Mouse (Mus musculus) activated CD4-positive, CD25-positive, alpha-beta regulatory T cell, adult 4 months (primary cell): ENCODE data around the gene Aktip. TPM values are rescaled to one million over a fixed set of nuclear protein-coding genes. Genes with fewer than 3 reads are reported as not detected.

Experiments
- ATAC-seq: one replicate; pipeline ENCODE4 v1.8.0; 2017
- polyA plus RNA-seq, 2 experiments: library from polyadenylated mRNA; unstranded; fragments of 100-300 nt; shearing (Covaris generic); gene quantifications; one replicate each; pipeline ENCODE4 v1.2.1; 2017

The Aktip gene
- polyA plus RNA-seq, 2 experiments from 2014 or later, result 14.5 to 28.0 TPM

DNA sequence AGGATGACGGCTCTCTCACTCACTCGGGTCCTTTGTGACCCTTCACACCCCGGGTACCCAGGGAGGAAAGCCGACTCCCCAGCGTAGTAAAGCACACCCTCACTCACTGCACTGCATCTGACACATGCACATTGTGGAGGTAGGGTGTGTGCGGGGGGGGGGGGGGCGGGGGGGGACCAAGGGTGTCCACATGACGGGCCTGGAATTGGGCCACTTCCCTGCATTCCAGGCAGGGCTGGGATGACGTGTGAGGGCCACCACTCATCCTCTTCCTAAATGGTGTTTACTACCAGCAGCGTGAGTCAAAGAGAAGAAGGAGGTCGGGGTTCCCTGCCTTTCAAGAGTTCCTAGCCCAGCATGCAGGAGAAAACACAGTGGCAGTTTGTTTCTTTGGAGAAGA is 11.6 kb downstream of the Aktip start:
- no peak for ATAC-seq

DNA sequence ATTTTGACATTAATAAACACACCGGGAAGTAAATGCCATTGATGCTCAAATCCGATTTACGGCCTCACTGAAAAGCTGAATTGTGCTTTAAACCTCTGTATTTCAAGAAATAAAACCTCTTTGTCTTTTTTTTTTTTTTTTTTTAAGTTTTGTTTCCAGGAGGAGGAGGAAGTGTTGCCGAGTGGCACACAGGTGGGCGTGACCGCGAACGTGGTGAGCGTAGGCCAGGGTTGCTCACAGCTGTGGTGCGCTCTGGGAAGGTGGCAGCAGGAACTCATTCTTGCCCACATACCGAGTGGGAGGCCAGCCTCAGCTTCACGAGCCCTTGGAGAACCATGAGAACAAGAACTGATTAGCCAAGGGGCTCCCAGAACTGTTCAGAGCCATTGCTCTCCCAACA is 13.4 kb downstream of the Aktip start:
- ATAC-seq, result no peak

DNA sequence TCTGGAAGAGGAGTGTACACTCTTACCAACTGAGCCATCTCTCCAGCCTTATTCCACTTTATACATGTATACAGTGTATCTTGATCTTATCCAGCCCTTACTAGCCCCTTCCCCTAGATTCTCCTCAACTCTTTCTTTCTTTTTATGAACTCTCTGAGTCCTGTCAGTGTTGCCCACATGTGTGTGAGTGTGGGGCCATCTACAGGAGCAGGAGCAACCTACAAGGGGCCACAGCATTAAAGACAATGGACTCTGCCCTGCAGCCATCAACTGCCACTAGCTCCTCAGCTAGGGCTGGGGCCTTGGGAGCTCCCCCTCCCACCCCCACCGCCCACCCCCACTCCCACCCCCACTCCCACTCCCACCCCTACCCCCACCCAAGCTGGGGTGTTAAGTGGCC is 22.1 kb downstream of the Aktip start:
- ATAC-seq, result no peak

DNA sequence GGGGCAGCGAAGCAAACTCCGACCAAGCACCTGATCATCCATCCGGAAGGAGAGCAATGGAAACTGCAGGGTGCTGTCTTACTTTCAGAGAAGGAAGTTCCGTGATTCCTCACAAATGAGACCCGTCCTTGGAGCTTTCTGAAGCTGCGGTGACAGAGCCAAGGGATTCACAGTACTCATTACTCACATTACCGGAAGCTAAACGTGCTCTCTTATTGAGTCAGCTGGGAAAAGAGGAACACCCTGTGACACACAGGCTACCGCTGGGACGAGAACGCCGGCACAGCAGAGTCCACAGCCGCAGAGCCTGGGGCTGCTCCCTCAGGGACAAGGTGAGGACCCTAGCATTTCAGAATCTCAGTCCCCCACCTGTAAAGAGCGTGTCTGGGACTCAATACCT is 23.6 kb downstream of the Aktip start:
- ATAC-seq, result no peak

DNA sequence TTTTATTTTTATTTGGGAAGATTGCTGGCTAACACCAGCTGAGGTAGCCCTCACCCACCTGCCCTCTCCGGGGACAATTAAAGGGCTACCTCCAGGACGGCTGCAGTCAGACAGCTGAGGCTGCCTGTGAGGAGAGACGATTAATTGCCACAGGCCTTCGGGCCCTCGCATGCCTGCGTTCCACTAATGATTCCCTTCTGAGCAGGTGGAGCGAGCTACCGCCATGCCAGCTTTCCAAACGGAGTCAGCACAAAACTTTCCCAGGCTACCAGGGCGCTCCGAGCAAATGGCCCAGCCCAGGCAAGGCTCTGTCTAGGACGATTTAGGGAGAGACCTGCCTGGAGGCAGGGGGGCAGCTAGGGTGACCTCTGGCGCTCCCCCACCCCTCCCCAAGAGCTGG is 28.2 kb downstream of the Aktip start:
- no peak for ATAC-seq

DNA sequence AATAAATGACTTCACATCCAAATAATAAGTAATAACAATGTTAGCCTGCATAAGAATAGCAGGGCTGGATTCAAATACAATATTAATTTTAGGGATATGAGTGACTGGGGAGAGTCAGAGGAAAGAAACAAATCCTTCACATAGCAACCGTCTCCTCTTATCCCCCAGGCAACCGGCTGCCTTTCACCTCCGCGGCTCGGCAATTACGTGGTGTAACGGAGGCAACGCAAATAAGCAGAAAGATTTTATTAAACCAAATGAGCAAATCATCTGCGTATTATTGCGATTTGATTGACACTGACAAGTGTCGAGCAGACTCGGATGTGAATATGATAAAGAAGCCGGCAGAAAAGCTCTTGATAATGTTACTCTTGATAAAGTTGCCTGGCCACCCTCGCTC is 28.9 kb downstream of the Aktip start:
- no peak for ATAC-seq

DNA sequence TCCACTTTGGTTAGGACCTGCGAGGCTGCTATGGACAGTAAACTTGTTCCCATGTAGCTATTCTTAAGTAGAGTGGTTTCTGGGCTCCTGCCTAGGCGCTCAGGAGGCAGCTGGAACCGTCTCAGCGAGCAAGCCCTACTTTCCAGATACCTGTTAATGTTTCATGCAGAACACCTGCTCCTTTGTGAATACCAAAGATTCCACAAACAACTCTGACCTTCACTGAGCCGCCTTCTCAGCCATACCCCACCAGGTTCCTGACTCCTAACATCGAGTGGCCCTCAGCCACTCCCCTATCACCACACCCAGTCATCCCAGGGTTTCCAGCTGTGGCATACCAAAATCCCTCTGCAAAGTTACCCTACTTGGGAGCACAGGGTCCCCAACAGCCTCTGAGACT is 29.6 kb downstream of the Aktip start:
- ATAC-seq, result no peak

DNA sequence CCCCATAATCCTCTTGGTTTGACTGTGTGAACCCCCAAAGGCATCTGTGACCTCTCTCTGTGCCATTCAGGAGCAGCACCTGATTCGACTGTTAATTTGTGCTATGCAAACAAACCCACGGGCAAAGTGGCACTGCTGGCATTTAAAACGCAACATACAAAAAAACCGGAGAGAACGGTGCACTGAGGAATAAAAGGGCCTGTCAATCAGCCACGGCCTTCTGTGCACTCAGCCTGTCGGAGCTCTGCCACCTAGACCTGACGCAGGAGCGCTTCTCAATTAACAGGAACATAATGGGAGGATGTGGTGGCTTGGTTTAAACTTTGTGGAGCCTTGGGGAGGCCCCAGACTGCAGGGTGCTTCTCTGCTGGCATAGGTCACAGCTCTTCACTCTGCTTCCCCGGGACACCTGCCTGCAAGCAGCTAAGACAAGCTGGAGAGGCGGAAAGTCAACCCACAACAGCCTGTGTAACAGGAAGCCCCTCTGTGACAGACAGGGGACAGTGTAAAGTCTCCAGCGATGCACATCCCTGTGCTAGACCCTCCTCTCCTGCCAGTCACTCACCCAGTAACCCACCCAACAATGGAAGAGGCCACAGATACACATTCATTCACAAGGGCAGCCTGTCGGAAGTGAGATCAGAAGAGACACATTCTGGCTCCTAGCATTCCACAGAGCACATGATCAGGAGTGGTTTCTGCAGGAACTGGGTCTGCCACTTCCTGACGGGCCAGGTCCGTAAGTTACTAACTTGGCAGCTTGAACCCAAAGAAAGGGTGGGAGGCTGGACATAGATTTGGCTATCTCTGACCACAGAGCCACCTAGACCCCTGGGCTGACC is 39.6 kb downstream of the Aktip start:
- peak; percentile 87 for ATAC-seq

DNA sequence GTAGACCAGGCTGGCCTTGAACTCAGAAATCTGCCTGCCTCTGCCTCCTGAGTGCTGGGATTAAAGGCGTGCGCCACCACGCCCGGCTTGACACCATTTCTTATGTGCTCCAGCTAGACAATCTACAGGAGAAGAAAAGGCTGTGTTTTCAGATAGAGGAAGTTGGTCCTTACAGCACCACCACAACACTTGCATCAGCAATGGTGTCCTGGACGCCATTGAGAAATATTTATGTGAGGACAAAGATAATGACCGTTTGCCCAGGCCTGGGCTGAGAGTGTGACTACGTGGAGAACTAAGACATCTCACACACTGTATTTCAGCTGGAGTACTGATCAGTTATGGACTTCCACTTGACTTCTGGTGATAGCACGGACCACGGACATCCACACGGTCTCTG is 41.2 kb downstream of the Aktip start:
- ATAC-seq, result no peak

DNA sequence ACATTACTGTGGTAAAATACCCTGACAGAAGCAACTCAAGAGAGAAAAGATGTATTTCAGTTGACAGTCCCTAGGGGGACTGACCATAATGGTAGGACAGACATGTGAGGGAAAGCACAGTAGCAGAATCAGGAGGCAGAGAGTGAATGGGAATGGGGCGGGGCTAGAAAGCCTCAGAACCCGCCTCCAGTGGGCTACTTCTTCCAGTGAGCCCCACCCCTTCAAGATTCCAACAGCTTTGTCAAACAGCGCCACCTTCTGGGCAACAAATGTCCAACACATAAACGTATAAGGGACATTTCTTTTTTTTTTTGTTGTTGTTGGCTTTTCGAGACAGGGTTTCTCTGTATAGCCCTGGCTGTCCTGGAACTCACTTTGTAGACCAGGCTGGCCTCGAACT is 45.2 kb downstream of the Aktip start:
- no peak for ATAC-seq

DNA sequence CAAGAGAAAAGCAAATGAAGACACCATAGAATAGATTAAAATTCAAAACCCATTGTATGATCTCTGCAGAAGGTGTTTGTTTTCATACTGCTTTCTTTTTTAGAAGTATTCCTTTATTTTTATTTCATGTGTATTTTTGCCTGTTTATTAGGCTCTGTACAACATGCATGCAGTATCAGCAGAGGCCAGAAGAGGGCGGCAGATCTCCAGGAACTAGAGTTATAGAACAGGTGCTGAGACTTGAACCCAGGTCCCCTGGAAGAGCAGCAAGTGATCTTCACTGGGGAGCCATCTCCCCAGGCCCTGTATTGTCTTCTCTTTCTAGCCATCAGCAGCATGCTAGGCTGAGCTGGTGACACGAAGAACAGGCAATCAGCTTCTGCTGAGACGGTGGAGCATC is 45.9 kb downstream of the Aktip start:
- no peak for ATAC-seq

DNA sequence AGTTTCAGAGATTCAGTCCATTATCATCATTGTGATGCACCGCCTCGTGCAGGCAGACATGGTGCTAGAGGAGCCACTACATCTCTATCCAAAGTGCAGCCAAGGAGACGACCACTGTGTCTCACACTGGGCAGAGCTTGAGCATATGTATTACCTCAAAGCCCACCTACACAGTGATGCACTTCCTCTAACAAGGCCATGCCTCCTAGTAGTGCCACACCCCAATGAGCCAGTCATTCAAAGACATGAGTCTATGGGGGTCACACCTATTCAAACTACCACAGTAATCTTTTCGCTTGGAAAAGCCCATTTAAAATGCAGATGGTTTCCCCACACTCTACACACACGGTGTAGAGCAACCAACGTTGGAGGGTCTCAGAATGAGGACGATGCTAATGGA is 48.2 kb downstream of the Aktip start:
- ATAC-seq, result no peak

DNA sequence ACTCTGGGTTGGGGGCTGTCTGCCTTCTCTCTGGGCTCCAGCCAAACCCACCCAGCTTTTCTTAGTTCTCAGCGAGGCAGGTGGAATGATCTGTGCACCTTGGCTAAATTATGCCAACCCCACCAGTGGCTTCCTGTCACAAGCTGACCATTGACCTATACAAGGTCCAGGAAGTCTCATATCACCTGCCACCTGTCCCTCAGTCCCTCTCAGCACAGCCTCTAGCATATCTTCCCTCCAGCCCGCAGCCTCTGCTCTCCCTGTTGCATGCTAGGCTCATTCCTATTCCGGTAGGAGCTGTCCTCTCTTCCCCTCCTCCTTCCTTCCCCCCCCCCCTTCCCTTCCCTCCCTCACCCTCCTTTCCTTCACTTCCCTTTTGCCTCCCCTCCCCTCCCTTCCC is 50.5 kb downstream of the Aktip start:
- ATAC-seq, result no peak

DNA sequence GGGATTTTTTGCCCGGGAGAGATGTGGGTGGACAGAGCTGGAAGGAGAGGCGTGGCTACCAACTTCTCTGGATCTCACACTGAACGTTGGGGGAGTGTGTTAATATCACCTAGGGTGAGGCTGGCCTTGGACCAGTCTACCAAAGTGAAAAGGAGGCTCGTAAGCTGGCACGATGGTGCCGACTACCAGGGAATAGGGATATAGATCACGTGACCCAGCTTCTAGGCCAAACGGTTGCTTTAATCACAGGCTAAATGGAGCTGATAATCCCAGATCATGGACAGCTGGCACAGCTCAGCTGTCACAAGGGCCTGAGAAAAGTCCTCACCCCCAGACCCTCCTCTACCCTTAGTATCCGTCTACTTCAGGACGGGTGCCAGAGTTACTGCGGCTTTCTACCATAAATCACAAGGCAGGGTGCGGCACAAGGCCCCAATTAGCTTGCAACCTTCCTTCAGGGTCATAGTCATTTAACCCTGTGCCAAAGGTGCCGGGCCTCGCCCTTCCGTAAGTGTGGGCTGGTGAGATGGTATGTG is 51.1 kb downstream of the Aktip start:
- ATAC-seq, result no peak

DNA sequence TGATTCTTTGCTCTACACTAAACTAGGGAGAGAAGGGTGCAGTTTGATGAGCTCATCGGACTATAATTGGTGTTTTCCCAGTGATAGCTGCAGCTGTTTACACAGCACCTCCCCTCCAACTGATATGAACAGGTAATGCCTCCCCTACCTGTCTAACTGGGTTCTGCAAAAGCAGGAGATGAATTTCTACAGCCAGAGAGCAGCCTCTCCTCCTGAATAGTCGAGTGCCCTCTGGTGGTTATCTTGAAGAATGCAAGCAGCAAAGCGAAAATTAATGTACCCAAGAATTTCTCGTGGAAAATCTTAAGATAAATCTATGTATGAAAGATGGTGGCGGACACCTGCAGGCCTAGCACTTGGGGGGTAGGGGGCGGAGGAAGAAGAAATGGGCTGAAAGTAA is 52.1 kb downstream of the Aktip start:
- no peak for ATAC-seq

DNA sequence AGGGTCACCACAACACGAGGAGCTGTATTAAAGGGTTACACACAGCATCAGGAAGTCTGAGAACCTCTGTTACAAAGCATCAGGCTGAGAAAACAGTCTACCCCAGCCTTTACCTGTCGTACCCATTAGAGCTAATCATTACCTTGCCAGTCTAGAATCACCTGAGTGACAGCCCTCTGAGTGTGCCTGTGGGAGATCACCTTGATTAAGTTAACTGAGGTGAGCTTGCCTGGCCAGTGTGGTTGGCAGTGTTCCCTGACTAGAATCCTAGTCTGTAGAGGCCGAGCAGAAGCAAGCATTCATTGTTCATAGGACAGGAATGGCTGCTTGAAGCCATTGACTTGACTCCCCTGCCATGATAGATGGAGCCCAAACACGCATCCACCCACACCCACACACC is 58.9 kb downstream of the Aktip start:
- no peak for ATAC-seq

DNA sequence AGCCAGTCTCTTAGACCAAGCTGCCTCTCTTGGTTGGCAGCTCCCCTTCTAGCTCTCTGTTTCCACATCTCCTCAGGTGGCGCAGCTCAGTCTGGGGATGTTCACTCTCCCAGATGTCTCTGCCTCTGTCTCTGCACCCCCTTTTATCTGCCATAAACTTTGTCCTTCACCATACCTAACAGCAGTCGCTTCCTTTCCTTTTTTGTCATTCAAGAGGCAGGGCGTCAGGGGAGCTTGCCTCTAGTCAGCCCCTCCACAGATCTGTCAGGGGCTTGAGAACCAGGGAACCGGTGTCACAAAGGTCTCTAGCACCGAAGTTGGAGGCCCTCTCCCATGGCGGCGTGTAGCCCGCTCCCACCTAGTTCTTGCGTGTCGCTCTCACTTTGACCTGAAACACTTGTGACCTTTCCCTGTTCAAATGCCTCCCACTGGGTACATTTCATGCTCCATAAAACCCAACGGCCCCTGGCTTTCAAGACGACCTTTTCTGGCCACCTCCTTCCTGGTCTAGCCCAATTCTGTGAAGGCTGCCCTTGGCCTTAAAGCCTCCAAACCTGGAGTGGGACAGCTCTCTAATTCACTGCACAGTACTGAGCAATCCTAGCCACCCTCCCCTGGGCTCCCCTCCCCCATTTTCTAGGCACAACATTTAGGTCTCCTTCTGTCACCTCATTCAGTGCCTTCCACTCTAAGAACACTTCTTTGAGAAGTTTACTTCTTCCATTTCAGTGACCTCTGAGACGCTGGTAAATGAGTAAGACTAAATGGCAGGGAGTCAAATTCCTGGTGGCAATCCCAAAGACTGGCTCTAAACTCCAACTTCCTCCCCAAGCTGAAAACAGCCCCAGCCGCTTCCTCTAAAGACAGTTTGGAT is 64.2 kb downstream of the Aktip start:
- no peak for ATAC-seq

DNA sequence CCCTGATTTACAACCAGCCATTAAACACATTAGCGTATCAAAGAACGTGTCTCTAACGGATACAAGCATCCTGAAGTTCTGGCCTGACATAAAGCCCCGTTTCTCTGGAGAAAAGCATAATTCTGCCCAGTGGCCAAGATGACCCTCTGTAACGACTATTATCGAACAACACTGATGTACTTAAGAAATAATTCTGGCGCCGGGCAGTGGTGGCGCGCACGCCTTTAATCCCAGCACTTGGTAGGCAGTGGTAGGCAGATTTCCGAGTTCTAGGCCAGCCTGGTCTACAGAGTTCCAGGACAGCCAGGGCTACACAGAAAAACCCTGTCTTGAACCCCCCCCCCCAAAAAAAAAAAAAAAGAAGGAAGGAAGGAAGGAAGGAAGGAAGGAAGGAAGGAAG is 65.1 kb downstream of the Aktip start:
- no peak for ATAC-seq

DNA sequence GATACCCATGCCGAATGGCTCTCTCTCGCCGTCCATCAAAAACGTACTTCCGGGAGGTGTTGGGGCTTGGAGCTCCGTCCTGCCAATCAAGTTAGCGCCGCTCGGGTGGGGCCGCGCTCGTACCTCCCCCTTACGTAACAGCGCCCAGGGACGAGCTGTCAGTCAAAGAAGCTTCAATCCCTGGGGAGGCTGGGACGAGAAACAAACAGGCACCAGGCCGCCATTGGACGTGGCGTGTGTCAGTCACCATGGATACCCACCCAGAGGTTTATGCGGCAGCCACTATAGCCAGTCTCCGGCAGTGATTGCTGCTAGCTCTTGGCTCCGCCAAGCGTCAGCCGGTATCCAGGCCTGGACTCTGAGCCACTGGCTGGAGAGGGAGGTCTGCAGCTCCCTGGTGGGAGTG is 65.7 kb downstream of the Aktip start:
- peak; percentile 96 for ATAC-seq

DNA sequence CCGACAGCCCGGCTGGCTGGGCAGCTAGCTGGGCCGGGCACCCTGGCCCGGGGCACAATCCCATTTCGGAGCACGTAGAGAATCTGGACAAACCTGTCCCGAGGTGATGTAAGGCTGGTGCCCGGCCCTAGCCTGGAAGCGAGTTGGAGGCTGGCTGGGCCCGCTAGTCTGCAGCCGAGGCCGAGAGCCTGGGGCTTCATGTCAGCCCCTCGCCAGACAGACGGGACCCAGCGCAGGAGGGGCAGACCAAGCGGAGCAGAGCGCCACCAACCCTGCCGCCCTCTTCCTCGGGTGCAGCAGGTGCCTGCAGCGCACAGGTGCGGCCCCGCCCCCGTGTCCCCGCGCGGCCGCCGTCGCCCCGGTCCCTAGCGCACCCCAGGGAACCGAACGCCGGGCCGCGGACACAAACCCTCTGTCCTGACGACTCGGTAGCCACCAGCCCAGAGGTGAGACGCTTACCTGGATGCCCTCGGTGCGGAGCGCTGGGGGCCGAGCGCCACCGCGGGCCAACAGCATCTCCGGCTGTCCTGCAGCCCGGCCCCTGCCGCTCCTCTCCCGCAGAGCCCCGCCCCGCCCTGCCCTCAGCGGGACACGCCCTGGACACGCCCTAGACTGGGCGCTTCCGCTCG is 66.2 kb downstream of the Aktip start:
- ATAC-seq, result peak; percentile 47

DNA sequence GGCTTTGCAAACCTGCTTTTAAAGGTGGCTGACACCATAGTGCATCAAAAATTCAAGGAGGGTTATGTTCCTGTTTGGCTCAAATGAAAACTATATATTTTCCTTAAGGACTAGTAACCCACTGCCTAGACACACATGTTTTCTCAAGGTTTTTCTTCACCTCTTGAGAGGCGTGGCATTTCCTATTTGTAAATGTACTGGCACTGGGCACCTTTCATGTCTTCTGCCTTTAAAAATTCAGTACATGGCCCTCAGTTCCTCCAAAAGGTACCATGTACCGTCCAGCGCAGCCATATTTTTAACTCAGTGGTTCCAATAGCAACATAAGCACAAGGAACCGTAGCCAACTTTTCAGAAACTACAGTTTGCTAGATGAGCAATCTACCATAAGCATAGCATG is 67.0 kb downstream of the Aktip start:
- no peak for ATAC-seq

DNA sequence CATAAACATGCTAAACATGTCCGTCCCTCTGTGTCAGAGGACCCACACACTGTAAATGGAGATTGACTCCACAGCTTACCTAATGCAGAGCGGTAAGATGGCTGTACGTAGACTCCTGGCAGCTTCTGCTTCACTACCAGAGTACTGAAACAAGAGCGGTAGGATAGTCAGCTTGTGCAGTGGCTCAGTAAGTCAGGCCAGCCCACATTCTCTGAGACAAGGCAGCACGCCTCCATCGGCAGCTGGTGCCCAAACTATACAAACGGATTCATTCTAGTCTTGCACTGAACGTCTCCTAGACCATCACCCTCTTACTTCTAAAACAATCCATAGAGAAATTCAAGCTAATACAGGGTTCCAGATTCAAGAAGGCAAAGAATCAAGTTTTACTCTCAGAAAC is 73.0 kb downstream of the Aktip start:
- no peak for ATAC-seq

DNA sequence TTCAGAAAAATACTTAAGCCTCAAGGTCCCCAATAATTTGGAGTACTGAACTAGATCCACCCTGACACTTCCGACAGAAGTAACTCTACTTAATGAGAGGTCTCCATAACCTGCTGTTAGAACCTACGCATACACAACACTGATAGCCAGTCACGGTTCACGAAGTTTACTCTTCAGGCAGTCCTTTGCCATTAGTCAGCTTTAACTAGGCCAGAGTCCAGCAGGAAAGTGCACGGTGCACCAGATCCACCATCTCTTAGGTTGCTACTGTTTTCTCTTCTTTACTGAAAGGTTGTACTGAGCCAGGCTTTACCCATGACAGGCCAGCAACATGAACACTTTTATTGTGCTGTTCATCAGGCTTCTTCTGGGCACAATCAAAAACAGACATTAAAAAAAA is 75.5 kb downstream of the Aktip start:
- no peak for ATAC-seq
